Mouse (Mus musculus) megakaryocyte, embryonic 14.5 days (primary cell): ENCODE measurements around the gene Eif2ak1.

Experiments
- FLI1 ChIP-seq: IDR thresholded peaks from 2 replicates; pipeline ENCODE4 v1.6.1; 2012; ENCODE audit warnings: low read length, inconsistent platforms, mixed read lengths
- GATA1 ChIP-seq: IDR thresholded peaks from 3 replicates; pipeline ENCODE4 v1.6.1; 2012; ENCODE audit warnings: mixed read lengths, low read length, inconsistent platforms, borderline replicate concordance

GRCm38 (mm10) chr5:143785391-143785790 is 32.2 kb upstream of the Eif2ak1 start:
- TF ChIP-seq GATA1 (no peak), FLI1 (no peak)
